Comparison of ENCODE assay signal across 8 mouse cellular contexts in genomic region chr3:84732016-84732502, GRCm38 (mm10).
A peak's percentile ranks its signal among the peaks of the same experiment; 100 is the strongest.
DNase-seq lines count a peak whose midpoint lies in the region; ATAC-seq and TF ChIP-seq lines count a peak whose summit lies in the region.

No protein-coding gene starts in this region.

- no peaks in the 10 kb centered on the region for H3K36me3 ChIP-seq in heart, adult 2 months (ENCODE audit: control insufficient read depth, insufficient read depth, low read length)
- no peaks in the 10 kb centered on the region for H3K36me3 ChIP-seq in intestine, embryonic 15.5 days
- no peaks in the 10 kb centered on the region for H3K36me3 ChIP-seq in neural tube, embryonic 11.5 days (ENCODE audit: control insufficient read depth, insufficient read depth, low read length)

- peak; percentile 76 for ATAC-seq in CD4-positive, CD25-positive, alpha-beta regulatory T cell, adult 4 months
- ATAC-seq in intestine, embryonic 15.5 days, result no peak
- peak; percentile 91 for ATAC-seq in neural tube, embryonic 11.5 days (ENCODE audit: insufficient read depth, low FRiP score, low TSS enrichment)

- no peak for TF ChIP-seq CTCF in heart, adult 2 months (IDR thresholded peaks at IDR 0.05)

- intact Hi-C loops in heart, adult 2 months (cut with DNase I), result no loop called here

- no peak for DNase-seq in heart, adult 2 months
- DNase-seq in heart, adult 9 months (ENCODE audit: low spot score in 2 of 2), result no peak
- peak; percentile 56 for DNase-seq in embryo, embryonic 11 days
- DNase-seq in neural tube, embryonic 11.5 days (ENCODE audit: low spot score), result peak; percentile 65
- no peak for DNase-seq in testis, postnatal 10 days (ENCODE audit: low spot score)
- no peak for DNase-seq in urinary bladder, adult 18-20 months (ENCODE audit: low spot score in 2 of 2)

- H3K27me3 ChIP-seq in heart, adult 2 months (ENCODE audit: control insufficient read depth, insufficient read depth, low read length), result no peaks in the 10 kb centered on the region
- H3K27me3 ChIP-seq in intestine, embryonic 15.5 days (replicated peaks), result peaks cover 3% of the 10 kb centered on the region; the same call in 1 of the 2 replicates
- H3K27me3 ChIP-seq in neural tube, embryonic 11.5 days (ENCODE audit: control insufficient read depth, insufficient read depth, low read length), result no peaks in the 10 kb centered on the region

- H3K4me3 ChIP-seq in heart, adult 2 months, result peak overlapping the region; percentile 21
- H3K4me3 ChIP-seq in intestine, embryonic 15.5 days (replicated peaks), result no peak overlapping the region; the same call in 1 of the 2 replicates
- peak overlapping the region; percentile 24 for H3K4me3 ChIP-seq in neural tube, embryonic 11.5 days (ENCODE audit: low read depth, low read length)

- no peak for TF ChIP-seq POLR2A in heart, adult 2 months (IDR thresholded peaks at IDR 0.05; ENCODE audit: insufficient read depth, low read depth, low read length)

- no peak for TF ChIP-seq EP300 in heart, adult 2 months (IDR thresholded peaks at IDR 0.05; ENCODE audit: insufficient read depth, low read depth, low read length)

- no peak overlapping the region for H3K9ac ChIP-seq in heart, adult 2 months (ENCODE audit: low read depth, low read length)
- H3K9ac ChIP-seq in intestine, embryonic 15.5 days, result no peak overlapping the region
- H3K9ac ChIP-seq in neural tube, embryonic 11.5 days (ENCODE audit: low read length), result peak overlapping the region; percentile 23

- H3K4me2 ChIP-seq in intestine, embryonic 15.5 days (replicated peaks), result peak overlapping the region; percentile 49
- peak overlapping the region; percentile 52 for H3K4me2 ChIP-seq in neural tube, embryonic 11.5 days (ENCODE audit: low read depth)

- no peak overlapping the region for H3K27ac ChIP-seq in heart, adult 2 months
- H3K27ac ChIP-seq in intestine, embryonic 15.5 days, result no peak overlapping the region
- peak overlapping the region; percentile 20; the same call in 1 of the 2 replicates for H3K27ac ChIP-seq in neural tube, embryonic 11.5 days (ENCODE audit: low read depth, low read length)

- no peaks in the 10 kb centered on the region for H3K9me3 ChIP-seq in intestine, embryonic 15.5 days
- H3K9me3 ChIP-seq in neural tube, embryonic 11.5 days (ENCODE audit: control insufficient read depth, low read length), result no peaks in the 10 kb centered on the region

- H3K79me2 ChIP-seq in heart, adult 2 months (replicated peaks; ENCODE audit: control insufficient read depth, insufficient read depth, low read length), result no peaks in the 10 kb centered on the region

- 12% methylated on average over 20 of the region's 20 CpGs for WGBS in heart, adult 2 months
- WGBS in intestine, embryonic 15.5 days, result 8% methylated on average over 20 of the region's 20 CpGs
- WGBS in neural tube, embryonic 11.5 days, result under 1% methylated on average over 20 of the region's 20 CpGs

- no peaks in the 10 kb centered on the region; the same call in 1 of the 2 replicates for H3K4me1 ChIP-seq in heart, adult 2 months (ENCODE audit: control insufficient read depth, insufficient read depth, low read length)
- no peaks in the 10 kb centered on the region; the same call in 1 of the 2 replicates for H3K4me1 ChIP-seq in intestine, embryonic 15.5 days (replicated peaks)
- peaks cover 5% of the 10 kb centered on the region; the same call in 1 of the 2 replicates for H3K4me1 ChIP-seq in neural tube, embryonic 11.5 days (ENCODE audit: control insufficient read depth, insufficient read depth, low read length)

Comparison
In these comparisons a context has a peak if more than half of its experiments do, and no peak if none do; other contexts are left out.
1. DNase-seq: peak in embryo, embryonic 11 days (single experiment) and neural tube, embryonic 11.5 days (single experiment); none in heart, adult 2 months (0 of 2), heart, adult 9 months (0 of 2), testis, postnatal 10 days (single experiment) and urinary bladder, adult 18-20 months (0 of 2).